Mouse (Mus musculus) yolk sac, embryonic 10.5 days (tissue): Measurements from ENCODE around the gene Cacna1g.

Source experiments
- DNase-seq: peaks from one replicate; pipeline ENCODE4 v3.0.0-alpha.2; 2017; ENCODE audit warnings: low spot score

Gene Cacna1g

GRCm38 (mm10) chr11:94445300-94445699 lies 28.7 kb downstream of the Cacna1g start:
- DNase-seq: no peak

GRCm38 (mm10) chr11:94444829-94445228 lies 29.2 kb downstream of the Cacna1g start:
- no peak for DNase-seq

- DNase-seq: no peak
These were observed 32.2 kb downstream of the Cacna1g start for GRCm38 (mm10) chr11:94441752-94442151.

- DNase-seq: no peak
These were observed 32.9 kb downstream of the Cacna1g start for GRCm38 (mm10) chr11:94441122-94441521.

GRCm38 (mm10) chr11:94440421-94440820 lies 33.6 kb downstream of the Cacna1g start:
- no peak for DNase-seq

GRCm38 (mm10) chr11:94429011-94429651 lies 44.9 kb downstream of the Cacna1g start:
- no peak for DNase-seq

- DNase-seq: peak; percentile 57
These were observed 45.7 kb downstream of the Cacna1g start for GRCm38 (mm10) chr11:94428091-94428835.

GRCm38 (mm10) chr11:94425656-94426055 lies 48.3 kb downstream of the Cacna1g start:
- no peak for DNase-seq

- peak; percentile 66 for DNase-seq
These were observed 48.8 kb downstream of the Cacna1g start for GRCm38 (mm10) chr11:94425215-94425614.

GRCm38 (mm10) chr11:94424380-94424779 lies 49.6 kb downstream of the Cacna1g start:
- DNase-seq: no peak

GRCm38 (mm10) chr11:94423855-94424254 lies 50.1 kb downstream of the Cacna1g start:
- DNase-seq: no peak

- no peak for DNase-seq
These were observed 53.0 kb downstream of the Cacna1g start for GRCm38 (mm10) chr11:94420991-94421390.

- no peak for DNase-seq
These were observed 53.7 kb downstream of the Cacna1g start for GRCm38 (mm10) chr11:94420325-94420724.

GRCm38 (mm10) chr11:94419004-94419727 lies 54.8 kb downstream of the Cacna1g start:
- DNase-seq: no peak

- no peak for DNase-seq
These were observed 60.0 kb downstream of the Cacna1g start for GRCm38 (mm10) chr11:94414042-94414441.

GRCm38 (mm10) chr11:94413516-94413915 lies 60.5 kb downstream of the Cacna1g start:
- DNase-seq: no peak

GRCm38 (mm10) chr11:94412998-94413469 lies 61.0 kb downstream of the Cacna1g start:
- DNase-seq: no peak

GRCm38 (mm10) chr11:94412562-94412961 lies 61.4 kb downstream of the Cacna1g start:
- no peak for DNase-seq

GRCm38 (mm10) chr11:94407803-94408321 lies 66.1 kb downstream of the Cacna1g start:
- DNase-seq: no peak

- no peak for DNase-seq
These were observed 68.7 kb downstream of the Cacna1g start for GRCm38 (mm10) chr11:94405348-94405747.

GRCm38 (mm10) chr11:94404641-94405260 lies 69.2 kb downstream of the Cacna1g start:
- peak; percentile 49 for DNase-seq

GRCm38 (mm10) chr11:94404178-94404577 lies 69.8 kb downstream of the Cacna1g start:
- no peak for DNase-seq
